Mouse (Mus musculus): Measurements from ENCODE around the gene Camkk1.
A peak's percentile ranks its signal among the peaks of the same experiment; 100 is the strongest.

Gene Camkk1

DNA sequence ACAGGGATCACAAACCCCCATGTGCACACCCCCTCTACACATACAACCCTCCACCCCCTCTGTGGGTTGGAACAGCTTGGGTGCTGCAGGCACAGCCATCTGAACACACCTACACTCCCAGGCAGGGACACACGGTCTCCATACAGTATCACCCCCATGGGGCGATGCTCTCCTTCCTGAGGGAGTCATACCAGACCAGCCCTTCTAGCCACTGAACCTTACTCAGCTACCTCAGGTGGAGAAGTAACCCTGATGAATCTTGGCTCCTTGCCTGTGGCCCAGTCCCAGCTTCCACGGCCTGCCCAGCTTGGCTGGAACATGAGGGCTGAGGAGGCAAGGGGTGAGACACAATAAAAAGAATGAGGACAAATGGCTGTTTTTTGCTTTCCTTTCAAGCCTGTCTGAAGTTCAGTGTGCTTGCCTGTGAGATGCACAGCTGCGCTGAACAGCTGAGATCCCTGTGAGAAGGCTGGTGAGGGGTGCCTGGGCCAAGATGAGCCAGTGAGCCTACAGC is 3.9 kb upstream of the Camkk1 start:
- DNase-seq (ENCODE audit: low spot score in 2 of 2): no peak

DNA sequence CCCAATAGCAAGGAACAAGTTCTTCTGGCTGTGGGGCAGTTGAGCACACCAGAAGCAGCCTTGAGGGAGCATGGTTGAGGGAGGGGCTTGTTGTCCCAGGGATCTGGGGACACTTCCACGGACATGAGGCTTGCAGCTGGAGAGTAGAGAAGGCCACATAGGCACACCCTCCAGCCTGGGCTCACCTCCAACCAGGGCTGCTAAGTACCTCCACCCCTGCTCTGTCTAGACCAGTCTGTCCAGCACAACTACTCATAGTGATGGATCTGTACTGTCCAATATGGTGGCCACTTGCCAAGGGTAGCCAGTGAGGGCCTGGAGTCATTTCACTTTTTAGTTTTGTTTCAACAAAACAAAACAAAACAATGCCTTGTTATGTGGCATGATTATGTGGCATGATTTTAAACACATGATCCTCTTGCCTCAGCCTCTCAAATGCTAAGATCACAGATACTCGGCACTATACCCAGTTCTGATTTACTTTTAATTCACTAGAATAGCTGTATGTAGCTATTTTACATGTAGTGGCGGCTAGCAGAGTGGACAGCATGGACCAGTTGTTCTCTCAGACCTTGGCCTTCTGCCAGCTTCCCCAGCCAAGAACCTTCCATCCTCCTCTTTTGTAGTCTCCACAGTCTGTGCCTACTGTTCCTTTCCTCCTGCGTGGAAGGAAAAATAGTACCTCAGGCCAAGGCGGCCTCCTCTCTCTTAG is 3.3 kb upstream of the Camkk1 start:
- no peak for DNase-seq (ENCODE audit: low spot score in 2 of 2)

DNA sequence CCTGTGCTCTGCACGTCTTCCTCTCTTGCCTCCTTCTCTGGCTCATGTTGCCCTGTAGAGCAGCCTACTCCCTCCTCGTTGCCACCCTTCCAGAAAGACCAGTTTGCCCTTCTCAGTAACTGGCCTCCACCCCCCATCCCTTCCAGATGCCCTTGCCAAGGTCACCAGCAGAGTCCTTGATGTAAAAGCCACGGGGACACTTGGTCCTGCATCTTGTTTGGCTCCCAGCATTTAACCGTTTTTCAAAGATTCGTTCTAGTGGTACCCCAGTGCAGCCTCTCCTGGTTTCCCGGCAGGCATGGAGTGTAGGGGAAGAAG is 2.7 kb upstream of the Camkk1 start:
- no peak for DNase-seq (ENCODE audit: low spot score in 2 of 2)

DNA sequence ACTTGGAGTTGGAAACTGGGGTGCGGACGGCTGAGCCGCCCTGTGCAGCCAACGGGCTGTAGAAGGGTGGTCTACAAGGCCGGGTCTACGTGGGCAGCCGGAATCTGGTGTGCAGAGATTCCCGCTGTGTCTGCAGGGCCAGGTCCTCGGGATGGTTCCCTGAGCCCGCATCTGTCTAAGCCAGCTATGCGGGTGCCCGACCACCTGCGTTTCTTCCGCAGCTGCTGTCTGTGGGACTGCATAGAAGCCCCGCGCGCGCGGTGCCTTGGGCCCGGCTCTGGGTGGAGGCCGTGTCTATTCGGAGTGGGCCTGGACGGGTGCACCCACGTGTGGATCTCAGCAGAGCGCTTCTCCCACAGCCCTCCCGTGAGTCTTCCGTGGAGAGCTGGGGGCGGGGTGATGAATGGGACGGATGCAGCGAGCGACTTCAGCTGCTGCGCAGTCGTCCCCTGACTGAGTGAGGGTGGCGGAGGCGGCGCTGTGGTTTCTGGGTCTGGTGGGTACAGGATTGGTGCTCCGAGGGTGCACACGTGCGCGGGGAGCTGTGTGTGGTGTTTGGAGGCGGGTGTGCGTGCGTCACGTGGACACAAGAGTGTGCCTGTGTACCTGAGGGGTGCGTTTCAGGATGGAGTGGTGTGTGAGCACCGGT is 463 bp downstream of the Camkk1 start:
- DNase-seq (ENCODE audit: low spot score in 2 of 2): peak; percentile 80 to 82

DNA sequence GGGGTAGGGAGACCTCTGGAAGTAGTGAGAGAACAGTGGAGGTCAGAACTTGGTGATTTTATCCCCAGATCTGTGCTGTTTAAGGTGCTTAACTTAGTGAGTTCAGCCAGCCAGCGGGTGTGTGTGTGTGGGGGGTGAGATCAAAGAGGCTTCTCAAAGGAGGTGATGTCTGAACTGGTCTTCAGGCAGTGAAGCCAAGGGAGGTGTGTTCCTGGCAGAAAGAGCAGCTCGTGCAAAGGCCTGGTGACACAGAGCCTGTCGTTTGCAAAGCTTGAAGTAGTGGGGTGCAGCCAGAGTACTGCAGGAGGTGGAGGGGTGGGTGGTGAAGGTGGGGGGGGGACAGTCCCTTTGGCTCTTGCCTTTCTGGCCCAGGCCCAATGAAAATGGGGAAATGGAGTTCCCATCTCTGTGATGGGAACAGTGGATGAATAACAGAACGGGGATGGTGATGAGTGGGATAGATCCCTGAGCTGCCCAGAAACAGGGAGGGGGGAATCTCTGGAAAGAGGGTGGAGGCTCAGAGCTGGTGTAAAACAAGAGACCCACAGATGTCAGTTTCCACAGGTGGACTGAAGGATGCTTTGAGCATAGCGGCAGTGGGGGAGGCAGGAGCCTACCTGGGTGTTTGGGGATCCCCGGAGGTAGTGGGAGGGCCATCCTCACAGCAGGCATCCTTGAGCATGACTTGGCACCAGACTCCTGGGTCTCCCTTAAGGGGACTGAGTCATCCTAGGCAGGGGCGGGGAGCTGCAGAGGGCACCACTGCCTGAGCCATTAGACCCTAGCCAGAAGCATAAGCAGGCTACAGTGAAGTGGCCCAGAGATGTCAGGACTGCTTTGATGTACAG is 2.4 kb downstream of the Camkk1 start:
- DNase-seq (ENCODE audit: low spot score in 2 of 2): no peak

DNA sequence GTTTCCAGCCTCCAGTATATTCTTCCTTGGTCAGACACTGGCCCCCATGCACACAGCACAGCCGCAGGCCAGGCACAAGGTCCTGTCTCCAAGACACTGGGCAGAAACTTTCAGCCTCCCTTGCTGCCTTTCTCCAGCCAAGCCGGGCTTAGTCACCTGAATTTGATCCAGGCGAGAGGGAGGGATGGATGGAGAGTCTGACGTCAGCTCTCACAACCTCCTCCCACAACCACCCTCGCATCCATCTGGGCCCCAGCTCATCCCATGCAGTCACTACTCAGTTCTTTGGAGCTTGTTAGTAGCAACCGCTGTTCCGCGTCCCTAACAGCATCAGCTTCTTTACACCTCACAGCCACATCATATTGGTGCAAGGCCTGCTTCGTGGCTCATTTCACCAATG is 4.3 kb downstream of the Camkk1 start:
- DNase-seq (ENCODE audit: low spot score in 2 of 2): peak; percentile 89 to 94

DNA sequence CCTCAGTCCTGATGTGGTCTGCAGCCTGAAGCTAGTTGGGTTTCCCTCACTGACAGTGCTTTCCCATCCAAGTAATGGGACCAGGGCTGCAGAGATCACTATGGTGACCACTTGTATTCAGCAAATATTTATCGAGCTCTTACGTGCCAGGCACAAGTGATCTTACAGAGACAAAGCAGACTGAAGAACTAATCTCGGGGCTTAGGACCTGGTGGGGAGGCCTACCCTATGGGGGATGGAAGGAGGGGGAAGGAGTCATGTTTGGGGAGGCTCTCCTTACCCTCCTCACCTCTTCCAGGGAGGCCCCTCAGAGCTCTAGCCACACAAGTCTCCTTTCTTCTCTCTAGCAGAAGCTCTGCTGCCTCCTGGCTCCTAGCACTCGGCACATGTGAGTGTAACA is 5.0 kb downstream of the Camkk1 start:
- DNase-seq (ENCODE audit: low spot score in 2 of 2): no peak

DNA sequence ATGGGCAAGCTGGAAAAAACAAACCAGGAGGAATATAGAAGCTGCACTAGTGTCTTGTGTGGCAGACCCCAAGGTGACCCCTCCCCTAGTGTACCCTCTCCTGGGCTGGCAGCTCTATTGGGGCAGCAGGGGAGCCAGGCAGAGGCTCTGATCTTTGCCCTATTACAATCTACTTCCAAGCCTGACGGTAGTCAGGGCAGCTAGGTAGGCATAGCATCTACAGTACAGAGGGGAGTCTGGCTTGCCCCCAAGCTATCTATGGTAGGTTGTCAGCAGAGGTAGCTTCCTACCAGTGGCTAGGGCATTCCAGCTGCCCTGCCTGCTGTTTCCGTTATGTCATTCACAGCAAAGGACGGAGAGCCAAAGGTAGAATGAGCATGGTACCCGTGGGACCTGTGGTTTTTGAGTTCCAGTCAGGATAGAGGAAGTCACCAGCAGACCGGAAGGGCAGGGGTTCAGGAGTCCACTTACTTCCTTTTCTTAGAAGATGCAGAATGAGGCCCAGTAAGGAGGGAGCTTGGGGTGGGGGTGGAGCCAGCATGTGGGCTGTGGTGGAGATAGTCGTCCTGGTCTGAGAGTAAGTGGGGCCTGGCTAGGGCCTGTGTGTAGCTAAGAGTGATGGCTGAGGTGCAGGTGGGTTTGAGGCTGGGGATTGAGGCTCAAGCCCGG is 5.6 kb downstream of the Camkk1 start:
- no peak for DNase-seq (ENCODE audit: low spot score in 2 of 2)

DNA sequence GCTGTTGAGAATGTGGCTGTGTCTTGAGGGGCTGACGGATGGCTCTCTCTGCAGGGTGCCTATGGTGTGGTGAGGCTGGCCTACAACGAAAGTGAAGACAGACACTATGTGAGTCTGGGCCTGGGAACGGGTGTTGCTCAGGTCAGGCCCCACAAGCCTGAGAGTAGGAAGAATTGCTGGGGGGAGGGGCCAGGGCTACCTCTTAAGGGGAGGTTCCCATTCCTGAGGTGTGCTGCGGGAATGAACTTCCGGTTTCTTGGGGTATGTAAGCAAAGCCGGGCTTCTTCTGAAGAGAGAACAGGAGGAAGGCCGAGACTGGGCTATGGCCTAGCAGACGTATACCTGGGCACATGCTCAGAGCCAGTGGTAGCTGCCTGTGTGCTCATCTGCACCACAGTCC is 8.2 kb downstream of the Camkk1 start:
- no peak for DNase-seq (ENCODE audit: low spot score in 2 of 2)

DNA sequence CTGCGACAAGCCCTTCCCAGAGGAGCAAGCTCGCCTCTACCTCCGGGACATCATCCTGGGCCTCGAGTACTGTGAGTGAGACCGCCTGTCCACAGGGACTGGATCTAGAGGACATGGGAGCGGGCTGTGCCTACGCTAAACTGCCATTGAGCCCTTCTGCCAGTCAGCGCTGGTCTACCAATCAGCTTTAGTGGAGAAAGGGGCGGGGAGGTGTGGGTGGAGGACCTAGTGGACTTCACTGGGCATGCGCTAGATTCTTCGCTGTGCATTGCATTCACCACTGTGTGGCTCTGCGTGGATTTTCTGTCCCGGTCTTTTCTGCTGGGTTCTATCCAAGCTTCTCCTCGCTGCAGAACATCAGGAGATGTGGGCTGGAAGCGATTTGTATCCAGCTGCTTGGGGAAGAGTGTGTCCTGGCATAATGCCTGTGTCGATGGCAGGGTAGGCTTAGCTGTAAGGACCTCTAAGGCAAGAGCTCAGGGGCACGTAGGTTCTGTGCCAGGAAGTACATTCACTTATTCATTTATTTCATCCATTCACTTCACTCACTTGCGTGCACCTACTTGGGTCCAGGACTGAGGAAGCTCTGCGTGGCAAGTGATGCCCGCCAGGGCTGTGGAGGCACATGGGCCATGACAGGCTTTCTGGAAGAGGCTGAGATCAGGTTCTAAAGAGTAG is 12.2 kb downstream of the Camkk1 start:
- peak; percentile 88 to 94 for DNase-seq (ENCODE audit: low spot score in 2 of 2)

DNA sequence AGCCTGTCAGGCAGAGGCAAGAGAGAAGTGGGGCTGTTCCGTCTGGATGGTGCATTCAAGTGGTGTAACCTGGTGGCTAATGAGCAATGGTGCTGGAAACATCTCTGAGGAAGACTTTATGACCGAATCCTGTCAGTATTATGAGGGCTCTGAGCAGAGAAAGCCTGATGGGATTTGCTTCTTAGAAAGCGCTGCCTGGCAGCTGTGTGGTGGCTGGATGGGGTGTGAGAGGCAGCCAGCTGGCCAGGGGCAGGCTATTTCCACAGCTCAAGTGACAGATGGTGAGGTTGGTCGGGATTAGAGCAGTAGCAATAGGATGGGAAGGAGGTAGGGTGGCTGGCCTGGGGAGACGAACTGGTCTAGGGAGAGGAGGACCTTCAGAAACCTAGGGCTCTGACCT is 12.7 kb downstream of the Camkk1 start:
- DNase-seq (ENCODE audit: low spot score in 2 of 2): no peak

DNA sequence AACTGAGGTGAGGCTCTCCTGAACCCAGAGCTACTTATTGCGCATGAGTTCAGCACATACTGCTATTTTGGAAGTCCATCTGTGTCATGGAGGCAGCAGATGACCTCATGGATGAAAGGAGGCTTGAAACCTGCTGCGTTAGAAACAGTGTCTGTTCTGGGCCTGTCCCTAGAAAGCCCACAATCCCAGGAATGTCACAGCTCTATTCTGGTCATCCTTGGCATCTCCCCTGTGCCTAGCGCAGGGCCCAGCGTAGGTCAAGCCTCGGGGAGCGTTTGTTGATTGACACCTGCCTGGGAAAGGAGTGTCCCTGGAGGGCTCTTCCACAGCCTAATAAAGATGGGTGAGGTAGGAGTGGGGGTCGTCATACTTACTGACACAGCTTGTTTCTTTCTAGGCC is 17.3 kb downstream of the Camkk1 start:
- no peak for DNase-seq (ENCODE audit: low spot score in 2 of 2)

DNA sequence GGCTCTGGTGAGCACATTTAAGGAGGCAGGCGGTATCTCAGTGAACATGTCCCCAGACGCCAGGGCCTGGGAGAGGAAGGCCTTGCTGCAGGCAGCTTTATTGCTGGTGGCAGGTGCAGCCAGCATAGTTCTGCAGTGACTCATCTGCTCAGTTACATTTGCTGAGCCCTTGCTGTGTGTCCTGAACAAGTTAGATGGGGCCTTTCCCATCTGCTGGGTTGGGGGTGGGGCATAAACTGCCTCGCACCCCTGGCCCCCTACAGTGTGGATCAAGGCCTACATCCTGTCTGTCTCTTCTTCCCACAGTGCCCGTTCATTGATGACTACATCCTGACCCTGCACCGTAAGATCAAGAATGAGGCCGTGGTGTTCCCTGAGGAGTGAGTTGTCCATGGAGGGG is 18.1 kb downstream of the Camkk1 start:
- no peak for DNase-seq (ENCODE audit: low spot score in 2 of 2)

DNA sequence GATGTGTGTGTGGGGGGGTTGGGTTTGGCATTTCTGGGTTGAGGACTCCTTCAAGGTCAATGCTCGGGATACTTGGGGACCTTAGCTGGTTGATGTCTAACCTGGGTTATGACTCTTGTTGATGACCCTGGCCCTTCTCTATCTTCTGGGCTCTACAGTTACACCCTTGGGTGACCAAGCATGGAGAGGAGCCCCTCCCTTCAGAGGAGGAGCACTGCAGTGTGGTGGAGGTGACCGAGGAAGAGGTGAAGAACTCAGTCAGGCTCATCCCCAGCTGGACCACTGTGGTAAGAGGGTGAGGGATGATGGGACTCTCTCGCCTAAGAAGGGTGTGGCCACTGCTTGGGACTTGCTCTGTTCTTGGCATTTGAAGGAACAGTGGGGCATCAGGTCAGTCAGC is 18.9 kb downstream of the Camkk1 start:
- DNase-seq (ENCODE audit: low spot score in 2 of 2): no peak

DNA sequence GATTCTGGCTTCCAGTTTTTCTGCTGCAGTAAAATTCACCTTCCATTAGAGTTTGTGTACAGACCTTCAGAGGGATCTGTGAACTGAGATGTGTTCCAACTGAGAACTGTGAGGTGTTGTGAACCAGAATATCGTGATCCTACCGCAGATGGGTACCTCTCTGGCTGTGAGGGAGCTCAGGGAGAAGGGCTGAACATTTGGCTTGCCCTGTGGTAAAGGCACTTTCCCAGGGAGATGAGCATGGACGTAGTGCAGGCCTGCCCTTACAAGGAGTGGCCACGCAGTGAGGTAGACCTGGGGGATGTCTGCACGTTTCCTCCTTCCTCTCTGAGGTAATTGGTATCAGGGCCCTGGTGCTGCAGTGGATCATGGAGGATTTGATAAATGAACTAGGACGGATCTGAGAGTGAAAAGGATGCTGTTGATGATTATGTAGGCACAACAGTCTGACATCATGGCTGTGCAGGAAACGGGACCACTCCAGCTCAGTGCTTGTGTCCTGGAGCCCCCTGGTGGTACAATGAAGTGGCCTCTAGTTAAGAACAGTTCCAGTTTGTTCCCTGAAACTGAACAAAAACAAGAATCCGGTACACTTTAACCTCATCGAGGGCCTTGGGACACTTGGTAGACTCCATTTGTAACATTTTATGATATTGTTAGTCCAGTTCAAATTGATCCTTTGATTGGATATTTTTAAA is 20.4 kb downstream of the Camkk1 start:
- DNase-seq (ENCODE audit: low spot score in 2 of 2): peak in 1 of 2 experiments; percentile 68

DNA sequence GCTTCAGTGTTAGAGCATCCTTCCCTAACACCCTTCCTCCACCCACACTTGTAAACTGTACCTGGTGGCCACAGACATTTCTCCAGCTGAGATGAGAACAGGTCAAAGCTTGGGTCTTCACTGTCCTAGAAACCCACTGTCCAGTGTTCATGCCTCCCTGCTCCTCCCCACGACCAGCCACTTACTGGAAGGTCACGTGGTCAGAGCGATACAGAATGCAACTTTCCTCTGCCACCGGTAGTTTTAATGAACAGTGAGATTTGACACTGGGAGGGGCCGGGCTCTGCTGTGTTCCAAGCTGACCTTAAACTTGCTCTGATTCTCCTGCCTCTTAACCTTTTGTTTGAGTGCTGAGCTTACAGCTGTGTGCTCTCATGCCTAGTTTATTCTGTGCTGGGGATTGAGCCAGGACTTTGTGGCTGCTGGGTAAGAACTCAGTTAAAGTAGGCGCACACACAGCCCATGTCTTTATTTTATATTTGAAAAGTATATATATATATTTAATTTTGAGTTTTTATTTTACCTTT is 25.5 kb downstream of the Camkk1 start:
- no peak for DNase-seq (ENCODE audit: low spot score in 2 of 2)

DNA sequence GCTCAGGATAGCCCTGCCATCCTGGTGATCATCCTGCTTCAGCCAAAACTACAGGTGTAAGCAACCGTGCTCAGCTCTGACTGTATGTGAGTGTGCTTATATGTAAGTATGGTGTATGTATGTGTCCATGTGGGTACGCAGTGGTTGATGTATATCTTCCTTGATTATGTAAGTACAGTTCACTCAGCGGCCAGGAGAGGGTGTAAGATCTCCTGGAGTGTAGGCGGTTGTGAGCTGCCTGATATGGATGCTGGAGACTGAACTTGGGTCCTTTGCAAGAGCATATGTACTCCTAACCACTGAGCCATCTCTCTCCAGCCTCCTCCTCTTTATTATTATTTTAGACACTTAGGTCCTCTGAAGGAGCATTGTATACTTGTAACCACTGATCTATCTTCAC is 26.0 kb downstream of the Camkk1 start:
- no peak for DNase-seq (ENCODE audit: low spot score in 2 of 2)

DNA sequence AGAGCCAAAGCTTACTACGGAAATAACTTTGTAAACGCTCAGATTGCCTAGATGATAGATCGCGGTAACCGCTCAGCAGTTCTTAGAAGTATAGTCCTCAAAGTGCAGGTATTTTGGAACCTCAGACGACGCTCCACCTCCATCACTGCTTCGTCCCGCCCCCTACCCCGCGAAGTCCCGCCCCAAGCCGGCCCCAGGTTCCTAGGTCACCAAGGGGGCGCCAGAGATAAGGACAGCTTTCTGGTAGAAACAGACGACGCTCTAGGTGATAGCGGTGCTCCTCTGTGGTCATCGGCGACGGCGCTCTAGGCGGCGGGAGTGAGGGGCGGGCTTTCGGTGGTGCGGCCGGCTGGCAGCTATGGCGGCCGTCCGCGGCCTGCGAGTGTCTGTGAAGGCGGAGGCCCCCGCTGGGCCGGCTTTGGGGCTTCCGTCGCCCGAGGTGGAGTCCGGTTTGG is 28.8 kb downstream of the Camkk1 start, which contains the start of gene Ncbp3:
Gene Ncbp3 (plus strand): TSS at position 242 of the 455 bp plus-strand sequence.
- DNase-seq (ENCODE audit: low spot score in 2 of 2): peak; percentile 96 to 97

DNA sequence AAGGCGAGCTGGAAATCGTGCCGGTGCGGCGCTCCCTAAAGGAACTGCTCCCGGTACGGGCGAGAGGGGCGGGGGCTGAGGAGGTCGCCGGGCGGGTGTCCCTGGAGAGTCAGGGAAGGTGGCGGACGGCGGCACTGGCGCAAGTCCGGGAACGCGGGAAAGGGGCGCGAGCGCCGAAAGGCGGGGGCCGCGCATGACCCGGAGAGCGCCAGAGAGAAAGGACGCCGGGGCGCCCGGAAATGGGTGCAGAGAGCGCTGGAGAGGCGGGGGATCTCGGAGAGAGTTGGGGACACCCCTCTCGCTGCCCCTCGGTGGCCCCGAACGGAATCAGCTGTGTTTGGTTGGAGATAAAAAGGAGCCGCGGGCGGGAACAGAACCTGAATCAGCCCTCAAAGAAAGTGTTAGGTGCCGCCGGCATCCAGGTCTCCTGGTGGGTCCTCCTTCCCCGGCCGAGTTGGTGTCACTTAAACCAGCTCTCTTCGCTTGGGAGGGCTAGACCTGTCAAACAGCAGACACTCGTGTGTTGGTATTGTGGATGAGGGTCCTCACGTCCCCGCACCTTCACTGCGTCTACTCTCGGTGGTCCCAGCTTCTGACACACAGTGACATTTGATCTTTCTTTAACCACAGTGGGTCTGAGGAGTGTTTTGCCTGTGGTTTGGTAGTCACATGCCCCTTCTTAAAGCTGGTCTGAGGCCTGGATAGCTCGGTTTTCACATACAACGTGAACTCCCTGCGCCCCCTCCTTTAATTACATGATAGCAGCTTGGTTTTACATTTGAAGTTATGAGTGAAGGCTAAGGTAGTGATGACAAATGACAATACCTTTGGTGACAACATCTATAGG is 29.4 kb downstream of the Camkk1 start:
- peak in 1 of 2 experiments; percentile 31 for DNase-seq (ENCODE audit: low spot score in 2 of 2)

DNA sequence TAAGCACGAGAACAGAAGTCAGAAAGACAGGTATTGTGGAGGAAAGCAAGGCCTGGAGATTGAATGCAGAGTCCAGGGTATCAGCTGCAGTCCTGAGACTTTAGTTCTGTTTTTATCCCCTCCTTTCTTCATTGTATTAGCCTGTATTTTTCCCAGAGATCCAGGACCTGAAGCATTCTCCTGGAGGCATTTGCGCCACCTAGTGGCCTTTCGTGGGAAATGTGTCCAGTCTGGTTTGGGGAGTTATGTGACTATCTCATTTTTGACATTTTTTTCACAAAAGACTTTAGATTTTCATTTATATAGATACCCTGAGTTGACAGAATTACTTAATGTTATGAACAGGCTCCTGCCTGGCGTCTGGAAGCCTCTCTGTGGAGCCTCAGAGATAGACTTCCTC is 30.5 kb downstream of the Camkk1 start:
- peak; percentile 73 to 84 for DNase-seq (ENCODE audit: low spot score in 2 of 2)

Measured in frontal cortex, postnatal 36 days (tissue).